Mouse (Mus musculus): ENCODE measurements around the gene Krtap17-1. TPM values are rescaled to one million over a fixed set of nuclear protein-coding genes. Genes with fewer than 3 reads are reported as not detected.

The Krtap17-1 gene
- polyA plus RNA-seq, 1 experiment: not detected

DNA sequence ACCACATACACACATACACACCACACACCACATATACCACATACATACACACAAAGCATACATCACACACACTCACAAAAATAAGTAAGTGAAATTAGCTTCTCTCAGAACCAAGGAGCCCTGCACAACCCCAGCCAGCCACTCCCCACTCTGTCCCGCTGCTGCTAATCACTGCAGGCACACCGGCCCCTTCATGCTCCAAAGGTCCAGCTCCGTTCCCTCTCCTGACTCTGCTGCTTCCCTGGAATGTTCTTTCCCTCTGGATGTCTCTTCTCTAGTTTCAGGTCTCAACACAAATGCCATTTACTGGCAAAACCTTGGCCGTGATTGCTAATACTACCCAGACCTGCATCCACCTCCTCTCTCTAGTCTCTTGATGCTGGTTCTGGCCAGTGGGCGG is 16.9 kb upstream of the Krtap17-1 start:
- WGBS: 85% methylated on average over 5 of the region's 5 CpGs
- H3K27ac ChIP-seq (ENCODE audit: insufficient read depth, low read length): no peak overlapping the region
- H3K36me3 ChIP-seq (ENCODE audit: control insufficient read depth, insufficient read depth, low read length): no peaks in the 10 kb centered on the region
- H3K4me1 ChIP-seq (ENCODE audit: control insufficient read depth, insufficient read depth, insufficient read length): no peaks in the 10 kb centered on the region
- no peak for TF ChIP-seq CTCF (IDR thresholded peaks at IDR 0.05; ENCODE audit: extremely low read depth, insufficient read depth, insufficient read length, insufficient replicate concordance)
- TF ChIP-seq POLR2A (IDR thresholded peaks at IDR 0.05; ENCODE audit: low read depth, low read length): no peak
- DNase-seq (ENCODE audit: low read depth in 1 of 2, low spot score in 2 of 2): no peak
- H3K4me3 ChIP-seq (ENCODE audit: extremely low read depth, insufficient read depth, insufficient read length): no peak overlapping the region
- no peaks in the 10 kb centered on the region for H3K27me3 ChIP-seq (ENCODE audit: control insufficient read depth, insufficient read depth, low read length)

DNA sequence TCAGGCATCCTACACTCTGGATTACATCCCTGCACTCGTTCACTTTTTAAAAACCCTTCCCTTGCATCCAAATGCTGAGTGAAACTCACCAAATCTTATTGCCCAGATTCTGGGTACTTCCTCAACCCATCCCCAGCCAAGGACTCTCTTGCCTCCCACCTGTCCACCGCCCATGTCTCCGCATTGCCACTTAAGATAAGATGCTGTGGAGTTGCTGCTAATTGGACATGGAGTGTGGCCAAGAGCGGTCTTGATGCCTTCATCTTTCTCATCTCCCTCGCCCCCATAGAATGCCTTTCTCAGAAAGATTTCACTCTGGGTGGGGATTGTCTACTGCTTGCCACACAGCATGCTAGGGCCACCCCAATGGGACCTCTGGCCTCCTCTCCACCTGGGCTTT is 14.5 kb upstream of the Krtap17-1 start:
- H3K4me3 ChIP-seq (ENCODE audit: extremely low read depth, insufficient read depth, insufficient read length): no peak overlapping the region
- no peak for TF ChIP-seq POLR2A (IDR thresholded peaks at IDR 0.05; ENCODE audit: low read depth, low read length)
- no peak for TF ChIP-seq CTCF (IDR thresholded peaks at IDR 0.05; ENCODE audit: extremely low read depth, insufficient read depth, insufficient read length, insufficient replicate concordance)
- H3K27ac ChIP-seq (ENCODE audit: insufficient read depth, low read length): no peak overlapping the region
- no peaks in the 10 kb centered on the region for H3K27me3 ChIP-seq (ENCODE audit: control insufficient read depth, insufficient read depth, low read length)
- 86% methylated on average over 5 of the region's 5 CpGs for WGBS
- no peaks in the 10 kb centered on the region for H3K36me3 ChIP-seq (ENCODE audit: control insufficient read depth, insufficient read depth, low read length)
- no peaks in the 10 kb centered on the region for H3K4me1 ChIP-seq (ENCODE audit: control insufficient read depth, insufficient read depth, insufficient read length)
- DNase-seq (ENCODE audit: low read depth in 1 of 2, low spot score in 2 of 2): no peak

DNA sequence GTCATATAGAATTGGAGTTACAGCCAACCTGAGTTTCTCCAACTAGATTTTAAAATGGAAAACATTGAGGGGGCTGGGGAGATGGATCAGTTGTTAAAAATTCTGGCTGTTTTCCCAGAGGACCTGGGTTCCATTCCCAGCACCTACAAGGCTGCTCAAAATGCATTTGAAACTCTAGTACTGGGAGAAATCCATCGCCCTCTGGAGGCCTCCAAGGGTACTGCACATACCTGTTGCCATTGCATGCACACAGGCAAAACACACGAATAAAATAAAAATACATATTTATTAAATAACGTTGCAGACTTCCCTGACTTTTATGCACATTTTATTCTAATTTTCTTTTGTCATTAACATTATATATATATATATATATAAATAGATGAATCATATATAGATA is 12.8 kb upstream of the Krtap17-1 start:
- H3K27ac ChIP-seq (ENCODE audit: insufficient read depth, low read length): no peak overlapping the region
- TF ChIP-seq POLR2A (IDR thresholded peaks at IDR 0.05; ENCODE audit: low read depth, low read length) (no peak), CTCF (IDR thresholded peaks at IDR 0.05; ENCODE audit: extremely low read depth, insufficient read depth, insufficient read length, insufficient replicate concordance) (no peak)
- no peaks in the 10 kb centered on the region for H3K4me1 ChIP-seq (ENCODE audit: control insufficient read depth, insufficient read depth, insufficient read length)
- H3K27me3 ChIP-seq (ENCODE audit: control insufficient read depth, insufficient read depth, low read length): no peaks in the 10 kb centered on the region
- DNase-seq (ENCODE audit: low read depth in 1 of 2, low spot score in 2 of 2): no peak
- 51% methylated on average over 3 of the region's 3 CpGs for WGBS
- no peak overlapping the region for H3K4me3 ChIP-seq (ENCODE audit: extremely low read depth, insufficient read depth, insufficient read length)
- H3K36me3 ChIP-seq (ENCODE audit: control insufficient read depth, insufficient read depth, low read length): no peaks in the 10 kb centered on the region

DNA sequence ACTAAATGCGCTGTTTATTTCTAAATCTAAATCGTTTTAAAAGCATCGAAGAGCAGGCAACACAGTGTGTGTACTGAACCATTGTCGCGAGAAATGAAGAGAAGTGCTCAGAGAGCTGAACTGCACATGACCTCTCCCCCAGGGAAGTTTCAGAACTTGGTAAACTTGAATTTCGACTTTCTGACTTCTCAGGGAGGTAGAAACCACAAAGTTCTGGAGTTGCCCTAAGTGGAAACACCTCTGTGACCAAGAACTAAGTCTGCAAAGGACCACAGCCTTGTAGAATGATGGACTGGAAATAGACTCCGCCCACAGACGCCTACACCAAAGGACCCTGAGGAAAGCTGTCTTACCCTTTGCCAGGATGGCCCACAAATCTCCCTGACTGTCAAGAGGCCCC is 12.1 kb upstream of the Krtap17-1 start:
- Histone ChIP-seq H3K27ac (ENCODE audit: insufficient read depth, low read length) (no peak overlapping the region), H3K4me1 (ENCODE audit: control insufficient read depth, insufficient read depth, insufficient read length) (no peaks in the 10 kb centered on the region), H3K27me3 (ENCODE audit: control insufficient read depth, insufficient read depth, low read length) (no peaks in the 10 kb centered on the region), H3K36me3 (ENCODE audit: control insufficient read depth, insufficient read depth, low read length) (no peaks in the 10 kb centered on the region), H3K4me3 (ENCODE audit: extremely low read depth, insufficient read depth, insufficient read length) (no peak overlapping the region)
- TF ChIP-seq CTCF (IDR thresholded peaks at IDR 0.05; ENCODE audit: extremely low read depth, insufficient read depth, insufficient read length, insufficient replicate concordance): no peak
- no peak for TF ChIP-seq POLR2A (IDR thresholded peaks at IDR 0.05; ENCODE audit: low read depth, low read length)
- no peak for DNase-seq (ENCODE audit: low read depth in 1 of 2, low spot score in 2 of 2)
- 82% methylated on average over 8 of the region's 8 CpGs for WGBS

DNA sequence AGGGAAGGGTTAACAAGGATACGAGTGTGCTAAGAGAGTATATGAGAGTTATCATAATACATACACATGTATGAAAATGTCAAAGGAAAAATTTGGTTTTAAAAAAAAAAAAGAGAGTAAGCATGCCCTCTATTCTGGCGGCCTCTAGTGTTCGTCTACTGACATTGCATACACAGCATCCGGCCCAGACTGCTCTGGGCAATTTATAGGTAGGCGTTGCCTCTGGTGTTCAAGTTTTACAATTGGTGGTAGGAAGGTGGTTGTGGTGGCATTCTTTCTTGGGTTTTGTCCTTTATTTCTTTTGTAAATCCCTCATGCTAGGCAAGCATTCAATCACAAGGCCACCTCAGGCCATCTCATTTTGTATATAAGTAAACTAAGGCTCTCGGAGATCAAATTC is 11.1 kb upstream of the Krtap17-1 start:
- Histone ChIP-seq H3K4me3 (ENCODE audit: extremely low read depth, insufficient read depth, insufficient read length) (no peak overlapping the region), H3K36me3 (ENCODE audit: control insufficient read depth, insufficient read depth, low read length) (no peaks in the 10 kb centered on the region), H3K27me3 (ENCODE audit: control insufficient read depth, insufficient read depth, low read length) (no peaks in the 10 kb centered on the region), H3K4me1 (ENCODE audit: control insufficient read depth, insufficient read depth, insufficient read length) (no peaks in the 10 kb centered on the region), H3K27ac (ENCODE audit: insufficient read depth, low read length) (no peak overlapping the region)
- no peak for DNase-seq (ENCODE audit: low read depth in 1 of 2, low spot score in 2 of 2)
- 20% methylated on average over 6 of the region's 6 CpGs for WGBS
- TF ChIP-seq POLR2A (IDR thresholded peaks at IDR 0.05; ENCODE audit: low read depth, low read length) (no peak), CTCF (IDR thresholded peaks at IDR 0.05; ENCODE audit: extremely low read depth, insufficient read depth, insufficient read length, insufficient replicate concordance) (peak; percentile 43; the same call in 1 of the 2 replicates)

DNA sequence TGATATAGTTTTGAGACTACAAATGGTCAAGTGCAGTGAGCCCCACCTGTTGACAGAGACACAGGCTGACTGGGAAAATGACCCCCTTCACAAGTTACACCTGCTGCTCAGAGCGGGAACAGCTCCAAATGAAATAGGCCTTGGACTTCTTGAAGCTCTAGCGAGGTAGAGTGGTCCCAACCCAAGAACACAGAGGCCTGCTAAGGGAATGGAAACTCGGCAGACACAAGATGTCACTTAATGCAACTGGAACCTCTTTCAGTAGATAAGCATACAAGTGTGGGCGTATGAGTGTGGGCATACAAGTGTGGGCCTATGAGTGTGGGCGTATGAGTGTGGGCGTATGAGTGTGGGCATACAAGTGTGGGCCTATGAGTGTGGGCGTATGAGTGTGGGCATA is 5.3 kb upstream of the Krtap17-1 start:
- no peak overlapping the region for H3K27ac ChIP-seq (ENCODE audit: insufficient read depth, low read length)
- H3K36me3 ChIP-seq (ENCODE audit: control insufficient read depth, insufficient read depth, low read length): no peaks in the 10 kb centered on the region
- H3K4me1 ChIP-seq (ENCODE audit: control insufficient read depth, insufficient read depth, insufficient read length): no peaks in the 10 kb centered on the region
- no peak for DNase-seq (ENCODE audit: low read depth in 1 of 2, low spot score in 2 of 2)
- TF ChIP-seq POLR2A (IDR thresholded peaks at IDR 0.05; ENCODE audit: low read depth, low read length) (no peak), CTCF (IDR thresholded peaks at IDR 0.05; ENCODE audit: extremely low read depth, insufficient read depth, insufficient read length, insufficient replicate concordance) (no peak)
- 87% methylated on average over 7 of the region's 7 CpGs for WGBS
- H3K4me3 ChIP-seq (ENCODE audit: extremely low read depth, insufficient read depth, insufficient read length): no peak overlapping the region
- H3K27me3 ChIP-seq (ENCODE audit: control insufficient read depth, insufficient read depth, low read length): no peaks in the 10 kb centered on the region

DNA sequence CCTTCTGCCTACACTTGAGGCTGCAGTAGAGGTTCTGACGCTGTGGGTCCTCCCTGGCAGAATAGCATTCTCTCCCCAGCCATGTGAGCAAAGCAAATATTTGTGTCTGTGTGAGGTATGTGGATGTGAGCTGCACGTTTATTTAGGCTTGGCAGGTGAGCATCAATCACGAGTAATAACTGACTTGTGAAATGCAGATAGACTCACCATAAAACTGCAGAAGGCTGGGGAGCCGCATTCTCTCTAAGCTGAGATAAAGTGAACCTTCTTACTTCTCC is 529 bp upstream of the Krtap17-1 start:
- 67% methylated on average over 4 of the region's 4 CpGs for WGBS
- DNase-seq (ENCODE audit: low read depth in 1 of 2, low spot score in 2 of 2): no peak
- Histone ChIP-seq H3K27ac (ENCODE audit: insufficient read depth, low read length) (no peak overlapping the region), H3K27me3 (ENCODE audit: control insufficient read depth, insufficient read depth, low read length) (no peaks in the 10 kb centered on the region), H3K4me3 (ENCODE audit: extremely low read depth, insufficient read depth, insufficient read length) (no peak overlapping the region), H3K4me1 (ENCODE audit: control insufficient read depth, insufficient read depth, insufficient read length) (no peaks in the 10 kb centered on the region), H3K36me3 (ENCODE audit: control insufficient read depth, insufficient read depth, low read length) (no peaks in the 10 kb centered on the region)
- TF ChIP-seq POLR2A (IDR thresholded peaks at IDR 0.05; ENCODE audit: low read depth, low read length) (no peak), CTCF (IDR thresholded peaks at IDR 0.05; ENCODE audit: extremely low read depth, insufficient read depth, insufficient read length, insufficient replicate concordance) (no peak)
